Mouse (Mus musculus): ENCODE results near the gene Lrba.

Gene Lrba

DNA sequence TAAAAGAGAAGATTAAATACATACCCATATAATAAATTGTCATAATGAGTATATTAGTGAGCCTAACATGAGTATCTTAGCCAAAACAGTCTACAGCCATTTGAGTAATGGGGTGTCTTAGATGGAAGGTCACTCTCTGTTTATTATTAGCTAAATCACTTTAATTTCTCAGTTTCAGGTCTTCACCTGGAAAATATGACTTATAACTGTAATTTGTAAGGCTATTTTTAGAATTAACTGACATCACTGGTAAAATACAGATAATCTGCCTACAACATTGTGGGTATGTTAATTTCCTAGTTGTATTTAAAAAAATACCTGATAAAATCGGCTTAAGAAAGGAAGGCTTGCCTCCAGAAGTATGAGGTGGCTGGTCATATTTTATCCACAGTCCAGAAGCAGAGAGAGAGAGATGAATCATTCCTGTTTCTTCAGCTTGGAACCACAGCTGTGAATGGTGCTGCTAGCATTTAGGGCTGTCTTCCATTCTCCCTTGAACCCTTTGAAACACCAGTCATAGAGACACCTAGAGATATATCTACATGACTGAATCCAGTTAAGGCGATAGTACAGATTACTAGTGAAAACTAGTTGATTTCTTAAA is 294.1 kb downstream of the Lrba start:
- no peak for DNase-seq (ENCODE audit: low spot score)

GRCm38 (mm10) chr3:86522880-86523505 is 298.5 kb downstream of the Lrba start:
- no peak for DNase-seq (ENCODE audit: low spot score)

DNA sequence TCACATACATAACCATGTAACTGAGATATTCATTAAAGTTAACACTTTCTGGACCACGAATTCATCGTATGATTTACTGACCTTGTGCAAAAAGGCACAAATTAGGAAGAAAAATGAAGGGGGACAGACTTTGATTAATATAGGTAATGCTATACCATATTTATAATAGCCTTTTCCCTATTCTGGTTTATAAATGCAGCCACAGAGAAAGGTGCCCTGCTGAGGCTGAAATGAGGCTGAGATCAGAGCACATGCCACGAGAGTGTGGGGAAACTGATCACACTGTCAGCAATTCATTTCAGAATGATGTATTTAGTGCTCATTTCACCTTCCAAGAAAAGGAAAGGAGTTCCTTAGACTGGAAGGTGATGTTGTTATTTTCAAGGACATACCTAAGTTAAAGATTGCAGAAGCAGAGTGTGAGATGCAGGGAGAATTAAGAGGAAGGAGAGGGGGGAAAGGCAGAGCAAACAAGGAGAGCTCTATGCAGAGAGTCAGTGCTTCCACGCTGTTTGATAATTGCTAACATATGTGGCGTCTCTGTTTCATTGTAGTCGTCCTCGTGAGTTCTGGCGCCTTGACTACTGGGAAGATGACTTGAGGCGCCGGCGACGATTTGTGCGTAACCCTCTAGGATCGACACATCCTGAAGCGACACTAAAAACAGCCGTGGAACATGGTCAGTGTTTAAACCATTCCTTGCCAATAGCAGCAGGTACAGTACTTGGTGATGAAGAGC is 307.2 kb downstream of the Lrba start:
- no peak for DNase-seq (ENCODE audit: low spot score)

DNA sequence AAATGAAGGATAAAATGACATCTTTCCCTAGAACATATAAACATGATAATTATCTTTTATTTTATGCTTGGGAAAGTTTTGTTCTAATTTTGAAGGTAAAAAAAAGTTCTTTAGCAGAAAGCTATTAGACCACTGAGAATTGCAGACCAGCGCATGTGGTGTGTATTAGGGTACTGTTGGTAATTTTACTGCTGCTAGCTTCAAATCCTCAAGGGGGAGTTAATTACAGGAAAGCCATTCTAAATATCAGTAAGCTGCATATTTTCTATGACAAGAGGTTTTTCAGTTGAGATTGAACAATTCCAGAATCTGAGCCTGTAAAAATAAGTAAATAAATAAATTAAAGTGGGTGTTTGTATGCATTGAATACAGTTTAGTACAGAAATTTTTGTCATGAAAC is 312.3 kb downstream of the Lrba start:
- DNase-seq (ENCODE audit: low spot score), result no peak

DNA sequence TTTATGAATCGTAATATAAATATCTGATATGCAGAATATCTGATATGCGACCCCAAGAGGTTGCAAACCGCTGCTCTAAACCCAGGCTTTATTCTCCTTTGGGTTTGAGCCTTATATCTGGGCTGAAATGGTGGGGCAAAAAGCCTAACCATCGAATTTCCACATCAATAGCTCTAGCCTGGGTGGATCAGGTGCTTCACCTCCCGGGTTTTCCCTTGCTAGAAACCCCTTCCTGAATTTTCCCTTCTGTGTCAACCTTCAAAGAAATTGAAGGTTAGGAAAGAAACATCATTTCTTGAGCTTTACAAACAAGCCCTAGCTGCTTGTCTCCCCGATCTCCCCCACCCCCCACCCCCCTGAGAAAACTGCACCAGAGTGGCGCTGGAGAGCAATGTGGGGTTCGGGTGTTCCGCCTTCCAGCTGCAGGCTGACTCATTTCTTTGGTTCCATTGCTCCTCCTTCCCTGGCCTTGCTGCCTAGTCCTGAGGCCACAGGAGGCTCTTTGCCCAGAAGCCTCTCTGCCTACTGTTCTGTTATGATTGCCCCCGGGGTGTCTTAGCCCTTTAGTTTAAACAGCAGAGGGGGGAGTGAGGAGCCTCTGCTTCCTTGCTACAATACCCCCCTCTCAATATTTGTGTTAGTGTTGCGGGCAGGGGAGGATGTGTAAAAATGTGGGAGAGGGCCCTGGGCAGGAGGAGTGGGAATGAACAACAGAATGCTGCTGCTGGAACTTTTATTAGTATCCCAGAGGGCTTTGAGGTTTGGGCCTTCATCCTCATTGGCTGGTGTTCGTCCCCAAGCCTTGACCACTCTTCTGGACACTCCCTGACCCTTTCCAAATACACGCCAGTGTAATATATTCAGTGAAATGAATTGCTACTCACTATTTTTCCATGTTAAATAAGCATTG is 314.4 kb downstream of the Lrba start:
- no peak for DNase-seq (ENCODE audit: low spot score)

DNA sequence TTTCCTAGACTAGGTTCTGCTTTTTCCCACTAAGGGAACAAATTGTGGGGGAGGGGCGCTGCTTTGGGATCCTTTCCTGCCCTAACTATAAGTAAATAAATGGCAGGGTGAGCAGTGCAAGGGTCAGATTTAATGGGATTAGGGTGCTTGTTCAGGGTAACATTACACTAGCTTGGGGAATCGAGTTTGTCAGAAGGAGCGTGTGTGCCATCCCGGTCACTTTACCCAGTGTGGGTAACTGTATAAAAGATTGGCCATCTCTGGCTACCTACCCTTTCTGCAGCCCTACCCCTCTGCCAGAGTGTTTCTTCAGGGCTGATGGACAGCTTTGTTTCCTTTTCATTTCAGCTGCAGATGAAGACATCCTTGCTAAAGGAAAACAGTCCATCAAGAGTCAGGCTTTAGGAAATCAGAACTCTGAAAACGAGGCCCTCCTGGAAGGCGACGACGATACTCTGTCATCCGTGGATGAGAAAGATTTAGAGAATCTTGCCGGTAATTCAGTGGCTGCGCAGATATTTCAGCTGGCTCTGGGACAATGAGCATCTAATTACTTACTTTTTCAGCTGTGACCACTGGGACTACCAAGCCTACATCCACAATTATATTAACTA is 315.2 kb downstream of the Lrba start:
- DNase-seq (ENCODE audit: low spot score), result no peak

GRCm38 (mm10) chr3:86541074-86541614 is 316.7 kb downstream of the Lrba start:
- no peak for DNase-seq (ENCODE audit: low spot score)

DNA sequence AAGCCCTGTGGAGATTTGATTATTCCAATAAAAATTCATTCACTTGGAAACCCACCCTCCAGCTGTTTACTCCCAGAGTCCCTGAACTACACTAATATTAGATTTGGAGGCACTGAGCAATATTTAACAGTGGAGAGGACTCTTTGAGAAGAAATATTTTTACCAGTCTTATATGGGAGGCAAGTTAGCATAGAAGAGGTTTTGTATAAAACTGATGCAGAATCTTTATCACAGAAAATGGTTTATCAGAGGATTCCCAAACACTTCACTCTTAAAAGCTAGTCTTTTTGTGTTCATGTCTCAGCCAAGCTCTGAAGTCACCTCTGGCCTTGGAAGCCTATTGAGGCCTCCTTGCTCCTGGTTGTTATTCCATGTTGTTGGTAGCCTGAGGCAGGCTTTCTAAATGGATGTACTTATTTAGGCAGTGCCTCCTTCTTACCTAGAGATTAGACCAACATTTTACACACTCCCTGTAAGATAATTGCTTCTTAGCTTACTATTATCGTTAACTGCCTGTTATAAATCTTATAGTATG is 317.4 kb downstream of the Lrba start:
- DNase-seq (ENCODE audit: low spot score), result no peak

GRCm38 (mm10) chr3:86544785-86545184 is 320.3 kb downstream of the Lrba start:
- DNase-seq (ENCODE audit: low spot score), result no peak

- DNase-seq (ENCODE audit: low spot score), result no peak
Observed at GRCm38 (mm10) chr3:86545945-86546344, 321.5 kb downstream of the Lrba start.

- DNase-seq (ENCODE audit: low spot score), result peak; percentile 15
Observed at GRCm38 (mm10) chr3:86546471-86547250, 322.2 kb downstream of the Lrba start.

GRCm38 (mm10) chr3:86547251-86547791 is 322.8 kb downstream of the Lrba start:
- no peak for DNase-seq (ENCODE audit: low spot score)

GRCm38 (mm10) chr3:86548091-86549015 is 323.9 kb downstream of the Lrba start, which contains the start of gene Mab21l2:
Gene Mab21l2 (minus strand): TSS chr3:86548629.
- no peak for DNase-seq (ENCODE audit: low spot score)

- no peak for DNase-seq (ENCODE audit: low spot score)
Observed at GRCm38 (mm10) chr3:86550301-86551010, 326.0 kb downstream of the Lrba start.

- DNase-seq (ENCODE audit: low spot score), result no peak
Observed at GRCm38 (mm10) chr3:86551011-86551728, 326.7 kb downstream of the Lrba start.

DNA sequence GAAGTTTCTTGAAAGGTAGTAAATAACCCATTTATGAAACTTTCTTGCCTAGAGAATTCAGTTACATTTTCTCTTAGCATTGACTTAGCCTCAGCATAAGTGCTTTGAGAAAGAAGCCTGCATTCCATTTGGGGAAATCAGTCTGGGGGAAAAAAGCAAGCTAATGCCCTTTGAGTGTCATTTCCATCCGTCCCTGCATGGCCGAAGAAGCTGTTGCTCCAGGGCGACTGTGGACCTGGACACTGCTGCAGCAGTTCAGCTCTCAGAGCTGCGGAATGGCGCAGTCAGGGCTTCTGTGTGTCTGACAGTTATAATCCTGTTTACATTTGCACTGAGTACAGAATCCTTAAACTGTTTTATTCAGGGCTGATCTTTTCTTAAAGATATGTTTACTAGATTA is 327.7 kb downstream of the Lrba start:
- DNase-seq (ENCODE audit: low spot score), result no peak

GRCm38 (mm10) chr3:86558976-86559375 is 334.5 kb downstream of the Lrba start:
- DNase-seq (ENCODE audit: low spot score), result no peak

DNA sequence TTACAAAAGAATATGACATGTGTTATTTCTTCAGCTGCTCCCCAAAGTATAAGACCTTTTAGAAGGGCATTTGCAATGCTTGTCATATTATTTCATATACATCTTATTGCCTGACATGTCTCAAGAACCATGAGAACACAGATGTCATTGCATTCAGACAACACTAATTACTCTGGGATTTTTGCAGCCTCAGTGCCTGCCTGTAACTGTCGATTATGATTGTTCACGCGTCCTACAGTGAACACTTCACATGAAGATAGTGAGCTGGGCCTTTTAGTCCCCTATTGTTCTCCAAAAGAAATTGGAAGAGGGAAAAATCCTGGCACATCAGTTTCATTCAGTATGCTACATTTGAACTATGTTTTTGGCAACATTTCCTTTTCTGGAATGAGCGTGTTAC is 335.2 kb downstream of the Lrba start:
- no peak for DNase-seq (ENCODE audit: low spot score)

Measured in ovary, postnatal 10 days (tissue).